Mouse (Mus musculus): Measurements from ENCODE around the gene Trappc12. TPM values are rescaled to one million over a fixed set of nuclear protein-coding genes. Genes with fewer than 3 reads are reported as not detected.

Trappc12 gene
- polyA plus RNA-seq, 1 experiment from 2014 or later = 38.7 TPM

DNA sequence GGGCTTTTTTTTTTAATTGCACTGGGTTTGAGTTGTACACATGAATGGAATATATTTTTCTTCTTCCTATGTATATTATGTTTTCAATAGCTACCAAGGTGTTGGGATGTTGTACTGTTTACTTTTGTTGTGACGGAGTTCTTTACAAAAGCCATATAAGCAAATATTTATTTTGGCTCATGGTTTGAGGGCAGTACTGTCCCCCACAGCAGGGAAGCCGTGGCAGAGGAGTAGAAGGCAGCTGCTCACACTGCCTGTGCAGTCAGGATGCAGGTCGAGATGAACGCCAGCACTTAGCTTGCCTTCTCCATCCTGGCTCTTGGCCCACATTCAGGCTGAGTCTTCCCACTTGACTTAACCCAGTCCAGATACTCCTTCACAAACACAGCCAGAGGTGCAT lies 83.5 kb downstream of the Trappc12 start:
- H3K27ac ChIP-seq (ENCODE audit: low read depth, low read length) = no peak overlapping the region
- no peak overlapping the region for H3K4me2 ChIP-seq (ENCODE audit: low read depth)
- H3K4me3 ChIP-seq (ENCODE audit: low read depth, low read length) = no peak overlapping the region
- DNase-seq (ENCODE audit: low spot score) (no peak), ATAC-seq (ENCODE audit: insufficient read depth, low FRiP score, low TSS enrichment) (no peak)
- 84% methylated on average over 4 of the region's 4 CpGs for WGBS
- H3K27me3 ChIP-seq (ENCODE audit: control insufficient read depth, insufficient read depth, low read length) = no peaks in the 10 kb centered on the region
- H3K36me3 ChIP-seq (ENCODE audit: control insufficient read depth, insufficient read depth, low read length) = no peaks in the 10 kb centered on the region
- H3K4me1 ChIP-seq (ENCODE audit: control insufficient read depth, insufficient read depth, low read length) = no peaks in the 10 kb centered on the region
- H3K9me3 ChIP-seq (ENCODE audit: control insufficient read depth, low read length) = no peaks in the 10 kb centered on the region
- H3K9ac ChIP-seq (ENCODE audit: low read length) = no peak overlapping the region

DNA sequence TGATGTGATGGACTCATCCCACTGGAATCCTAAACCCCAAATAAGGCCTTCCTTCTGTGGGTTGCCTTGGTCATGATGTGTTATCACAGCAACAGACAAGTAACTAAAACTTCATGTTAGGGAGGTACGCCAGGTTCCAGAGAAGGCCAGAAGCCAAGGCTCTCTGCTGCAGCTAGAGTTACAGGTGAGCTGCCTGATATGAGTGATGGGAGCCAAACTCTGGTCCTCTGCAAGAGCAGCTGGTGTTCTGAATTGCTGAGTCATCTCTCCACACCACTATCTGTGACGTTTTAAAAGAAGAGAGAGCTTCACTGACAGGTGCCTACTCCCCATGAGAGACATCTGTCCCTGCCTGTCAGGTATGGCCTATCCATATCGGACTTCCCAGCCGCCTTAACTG lies 87.6 kb downstream of the Trappc12 start:
- Histone ChIP-seq H3K9me3 (ENCODE audit: control insufficient read depth, low read length) (no peaks in the 10 kb centered on the region), H3K4me3 (ENCODE audit: low read depth, low read length) (no peak overlapping the region), H3K9ac (ENCODE audit: low read length) (no peak overlapping the region), H3K27ac (ENCODE audit: low read depth, low read length) (no peak overlapping the region), H3K4me2 (ENCODE audit: low read depth) (no peak overlapping the region), H3K36me3 (ENCODE audit: control insufficient read depth, insufficient read depth, low read length) (peaks cover 3% of the 10 kb centered on the region; the same call in 1 of the 2 replicates), H3K4me1 (ENCODE audit: control insufficient read depth, insufficient read depth, low read length) (no peaks in the 10 kb centered on the region), H3K27me3 (ENCODE audit: control insufficient read depth, insufficient read depth, low read length) (no peaks in the 10 kb centered on the region)
- ATAC-seq (ENCODE audit: insufficient read depth, low FRiP score, low TSS enrichment) = no peak
- 82% methylated on average over 4 of the region's 4 CpGs for WGBS
- no peak for DNase-seq (ENCODE audit: low spot score)

DNA sequence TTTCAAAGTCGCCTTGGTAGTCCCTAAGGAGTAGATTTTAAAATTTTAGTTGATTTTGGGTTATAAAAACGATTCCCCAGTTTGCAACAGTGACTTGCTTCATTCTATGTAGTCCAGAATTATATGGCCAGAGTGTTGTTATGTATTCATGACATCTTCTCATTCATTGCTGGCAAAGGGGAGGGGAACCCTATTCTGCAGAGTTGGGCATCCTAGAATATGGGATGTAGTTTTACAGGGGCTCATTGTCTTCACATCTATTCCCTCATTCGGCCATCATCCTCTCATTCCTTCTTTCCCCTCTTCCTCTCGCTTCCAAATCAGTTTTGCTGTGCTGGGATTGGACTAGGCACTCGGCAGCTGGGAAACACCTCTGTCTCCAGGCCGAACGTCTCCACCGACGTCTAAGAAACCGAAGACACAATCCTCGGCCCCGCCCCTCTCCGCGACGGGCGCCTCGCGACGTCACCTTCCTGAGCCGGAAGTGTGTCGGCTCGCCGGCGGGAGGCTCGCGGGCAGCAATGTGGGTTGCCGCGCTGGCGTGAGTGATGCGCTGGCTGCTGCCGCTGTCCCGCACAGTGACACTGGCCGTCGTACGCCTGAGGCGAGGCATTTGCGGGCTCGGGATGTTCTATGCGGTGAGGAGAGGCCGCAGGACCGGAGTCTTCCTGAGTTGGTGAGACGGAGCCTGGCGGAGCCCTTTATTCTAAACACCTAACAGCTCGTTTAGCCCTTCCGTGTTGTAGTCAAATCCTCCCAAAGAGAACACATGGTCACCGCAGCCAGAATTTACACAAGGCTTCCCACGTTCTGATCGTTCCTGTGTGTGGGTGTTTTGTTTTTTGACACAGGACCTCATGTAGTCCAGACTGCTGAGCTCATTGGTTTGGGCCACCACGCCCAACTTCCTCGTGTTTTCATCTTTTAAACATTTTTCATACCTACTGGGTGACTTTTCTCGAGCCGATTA lies 100.8 kb downstream of the Trappc12 start, which contains the start of gene Rnaseh1:
Rnaseh1 (plus strand) TSS at position 462 of the 970 bp plus-strand sequence.
- Histone ChIP-seq H3K27me3 (ENCODE audit: control insufficient read depth, insufficient read depth, low read length) (no peaks in the 10 kb centered on the region), H3K4me1 (ENCODE audit: control insufficient read depth, insufficient read depth, low read length) (0 out of 2 replicates have a peak, but pooled peaks cover 7% of the 10 kb centered on the region), H3K27ac (ENCODE audit: low read depth, low read length) (0 out of 2 replicates have a peak within 1 kb of the TSS, but pooled peaks have one; percentile 4), H3K9ac (ENCODE audit: low read length) (peak within 1 kb of the TSS; percentile 71), H3K9me3 (ENCODE audit: control insufficient read depth, low read length) (no peaks in the 10 kb centered on the region), H3K4me2 (ENCODE audit: low read depth) (peak within 1 kb of the TSS; percentile 44), H3K4me3 (ENCODE audit: low read depth, low read length) (peak within 1 kb of the TSS; percentile 77), H3K36me3 (ENCODE audit: control insufficient read depth, insufficient read depth, low read length) (no peaks in the 10 kb centered on the region)
- DNase-seq (ENCODE audit: low spot score) (peak; percentile 94), ATAC-seq (ENCODE audit: insufficient read depth, low FRiP score, low TSS enrichment) (peak; percentile 96)
- 2% methylated on average over 52 of the region's 52 CpGs for WGBS

Small RNA genes lying within 50 kb of the gene (microRNA-seq; reads per million reads assigned to microRNA genes)
- not detected for gene Mir6937

Other genes with a start within 250 kb of the Trappc12 start
- 0.16 TPM in 1 of 2 replicates, not detected in the other for gene Dcdc2c, start 198.1 kb downstream of the Trappc12 start, polyA plus RNA-seq (2014; fragmentation: Nextera tagmentation; extraction: Ambion mirVana)
- gene Allc, start 167.9 kb downstream of the Trappc12 start, polyA plus RNA-seq (2014; fragmentation: Nextera tagmentation; extraction: Ambion mirVana) = not detected in 2 replicates
- gene Colec11, start 127.1 kb downstream of the Trappc12 start, polyA plus RNA-seq (2014; fragmentation: Nextera tagmentation; extraction: Ambion mirVana) = 0.16 and 0.39 TPM in 2 replicates
- 639 and 701 TPM in 2 replicates for gene Rps7, start 114.5 kb downstream of the Trappc12 start, polyA plus RNA-seq (2014; fragmentation: Nextera tagmentation; extraction: Ambion mirVana)
- gene Rnaseh1, start 100.9 kb downstream of the Trappc12 start, polyA plus RNA-seq (2014; fragmentation: Nextera tagmentation; extraction: Ambion mirVana) = 25.7 and 28.5 TPM in 2 replicates
- 43.8 and 48.8 TPM in 2 replicates for gene Adi1, start 75.2 kb downstream of the Trappc12 start, polyA plus RNA-seq (2014; fragmentation: Nextera tagmentation; extraction: Ambion mirVana)
- gene Eipr1, start 1.3 kb upstream of the Trappc12 start, polyA plus RNA-seq (2014; fragmentation: Nextera tagmentation; extraction: Ambion mirVana) = 55.1 and 56.4 TPM in 2 replicates